Mouse (Mus musculus) ES-Bruce4 (cell line): ENCODE results near the gene Rfx5. TPM values are rescaled to one million over a fixed set of nuclear protein-coding genes. Genes with fewer than 3 reads are reported as not detected.

Experiments
- H3K27ac ChIP-seq: 2 replicates; pipeline ENCODE4 v1.5.1; 2012; ENCODE audit warnings: low read length, inconsistent platforms; ENCODE audit not compliant: insufficient read depth
- H3K27me3 ChIP-seq: 2 replicates; pipeline ENCODE4 v1.6.1; 2012; ENCODE audit warnings: mild to moderate bottlenecking, low read length, inconsistent platforms; ENCODE audit not compliant: control insufficient read depth, poor library complexity, insufficient read depth, severe bottlenecking
- H3K36me3 ChIP-seq: 2 replicates; pipeline ENCODE4 v1.6.1; 2012; ENCODE audit warnings: inconsistent platforms, mild to moderate bottlenecking, low read length, moderate library complexity; ENCODE audit not compliant: control insufficient read depth, poor library complexity, insufficient read depth, severe bottlenecking
- H3K4me1 ChIP-seq: one replicate; pipeline ENCODE4 v1.8.1; 2011; ENCODE audit warnings: low read length; ENCODE audit not compliant: control insufficient read depth, insufficient read depth
- H3K4me3 ChIP-seq: 2 replicates; pipeline ENCODE4 v1.5.1; 2011; ENCODE audit warnings: low read depth, mild to moderate bottlenecking, low read length
- H3K9ac ChIP-seq: 2 replicates; pipeline ENCODE4 v1.6.1; 2012; ENCODE audit warnings: low read depth, mild to moderate bottlenecking, inconsistent platforms; ENCODE audit not compliant: poor library complexity, severe bottlenecking
- H3K9me3 ChIP-seq: replicated peaks from 2 replicates; pipeline ENCODE4 v1.6.1; 2012; ENCODE audit warnings: mild to moderate bottlenecking, low read length, inconsistent platforms; ENCODE audit not compliant: control insufficient read depth, poor library complexity, insufficient read depth, severe bottlenecking
- CTCF ChIP-seq: IDR thresholded peaks from one replicate; pipeline ENCODE4 v1.8.1; 2011; ENCODE audit warnings: low read depth, low read length
- EP300 ChIP-seq: IDR thresholded peaks from 2 replicates; pipeline ENCODE4 v1.6.1; 2011; ENCODE audit warnings: low read depth, low read length; ENCODE audit not compliant: insufficient read depth
- POLR2A ChIP-seq: IDR thresholded peaks from one replicate; pipeline ENCODE4 v1.8.1; 2011; ENCODE audit warnings: low read length; ENCODE audit not compliant: insufficient read depth
- polyA plus RNA-seq: library from polyadenylated mRNA; stranded (reverse); fragments of >200 nt; gene quantifications from 2 replicates; pipeline ENCODE4 v1.2.4, GENCODE M21; 2011; ENCODE audit warnings: low read depth; ENCODE audit not compliant: missing spikeins, insufficient read depth, insufficient read length

Gene Rfx5
- polyA plus RNA-seq, 1 experiment: 24.8 TPM

- Histone ChIP-seq H3K9me3 (no peaks in the 10 kb centered on the region), H3K4me3 (no peak overlapping the region), H3K27ac (no peak overlapping the region), H3K27me3 (no peaks in the 10 kb centered on the region), H3K36me3 (peaks cover 32% of the 10 kb centered on the region), H3K9ac (no peak overlapping the region), H3K4me1 (no peaks in the 10 kb centered on the region)
- TF ChIP-seq EP300 (no peak), CTCF (no peak), POLR2A (no peak)
Observed at GRCm38 (mm10) chr3:95007706-95008105, 53.8 kb downstream of the Rfx5 start.

- no peak for TF ChIP-seq CTCF
- no peaks in the 10 kb centered on the region for H3K4me1 ChIP-seq
- H3K36me3 ChIP-seq: peaks cover 30% of the 10 kb centered on the region
- H3K27ac ChIP-seq: no peak overlapping the region
- no peaks in the 10 kb centered on the region for H3K9me3 ChIP-seq
- H3K27me3 ChIP-seq: no peaks in the 10 kb centered on the region
- no peak overlapping the region for H3K4me3 ChIP-seq
- no peak overlapping the region for H3K9ac ChIP-seq
Observed at GRCm38 (mm10) chr3:95010396-95010795, 56.5 kb downstream of the Rfx5 start.

Other genes with a start within 250 kb of the Rfx5 start
- 65.5 and 69.2 TPM in 2 replicates for gene Cgn, start 167.6 kb upstream of the Rfx5 start, polyA plus RNA-seq
- gene Pogz, start 116.5 kb upstream of the Rfx5 start, polyA plus RNA-seq: 89.2 and 92.6 TPM in 2 replicates
- gene Psmb4, start 67.1 kb upstream of the Rfx5 start, polyA plus RNA-seq: 331 and 345 TPM in 2 replicates
- 0.68 and 1.3 TPM in 2 replicates for gene Selenbp1, start 21.0 kb upstream of the Rfx5 start, polyA plus RNA-seq
- 11.3 and 12.8 TPM in 2 replicates for gene Pi4kb, start 20.7 kb downstream of the Rfx5 start, polyA plus RNA-seq
- gene Zfp687, start 61.4 kb downstream of the Rfx5 start, polyA plus RNA-seq: 37.7 and 56.5 TPM in 2 replicates
- 286 and 316 TPM in 2 replicates for gene Psmd4, start 88.5 kb downstream of the Rfx5 start, polyA plus RNA-seq
- gene Pip5k1a, start 152.9 kb downstream of the Rfx5 start, polyA plus RNA-seq: 53.9 and 63.5 TPM in 2 replicates
- gene Vps72, start 156.9 kb downstream of the Rfx5 start, polyA plus RNA-seq: 78.0 and 83.5 TPM in 2 replicates
- gene Tmod4, start 170.4 kb downstream of the Rfx5 start, polyA plus RNA-seq: 0.90 TPM in 1 of 2 replicates, not detected in the other
- 48.5 and 52.1 TPM in 2 replicates for gene Scnm1, start 179.9 kb downstream of the Rfx5 start, polyA plus RNA-seq
- gene Lysmd1, start 180.0 kb downstream of the Rfx5 start, polyA plus RNA-seq: 4.0 and 5.7 TPM in 2 replicates
- gene Tnfaip8l2, start 188.3 kb downstream of the Rfx5 start, polyA plus RNA-seq: not detected in 2 replicates
- 13.3 and 18.8 TPM in 2 replicates for gene Sema6c, start 206.4 kb downstream of the Rfx5 start, polyA plus RNA-seq